25 mouse cellular contexts compared by ENCODE assay signal in genomic region chr6:134381462-134381861, GRCm38 (mm10). TPM values are rescaled to one million over a fixed set of nuclear protein-coding genes. Genes with fewer than 3 reads are reported as not detected.
A peak's percentile ranks its signal among the peaks of the same experiment; 100 is the strongest.
DNase-seq lines count a peak whose midpoint lies in the region; ATAC-seq lines count a peak whose summit lies in the region.
"Had no signal": no experiment of that assay in that cellular context is flagged by ENCODE, and none has a peak within 500 bp of the region (broad histone marks: within the 10 kb centered on the region; RNA-seq: fewer than 3 reads in every experiment).

No protein-coding gene starts in this region.

- H3K4me3 ChIP-seq in intestine, embryonic 14.5 days (ENCODE audit: low read depth, low read length): no peak overlapping the region
- no peak overlapping the region for H3K4me3 ChIP-seq in intestine, embryonic 16.5 days (ENCODE audit: low read length)
- H3K4me3 ChIP-seq: embryonic facial prominence, embryonic 13.5 days; embryonic facial prominence, embryonic 15.5 days; erythroblast, embryonic 14.5 days; forebrain, embryonic 13.5 days; forebrain, embryonic 15.5 days had no signal

- peak; percentile 23 for DNase-seq in adrenal gland, postnatal 10 days
- DNase-seq in adrenal gland, postnatal 36 days: no peak
- DNase-seq in intestine, embryonic 14.5 days (ENCODE audit: low spot score): peak; percentile 24
- peak; percentile 81 for DNase-seq in fat pad, adult 2 months (ENCODE audit: extremely low read depth, low read depth, low spot score)
- DNase-seq: adrenal gland, adult 8-10 months; B cell, adult 2 months; cerebellum, adult 11-12 months; cerebellum, adult 2 months; cerebellum, adult 9-10 months; cerebellum, postnatal 10 days; cerebellum, postnatal 25 days; forebrain, postnatal 0 days had no signal

- no peak overlapping the region for H3K27ac ChIP-seq in intestine, embryonic 14.5 days (ENCODE audit: low read depth)
- H3K27ac ChIP-seq in intestine, embryonic 16.5 days (ENCODE audit: low read length): no peak overlapping the region
- H3K27ac ChIP-seq: embryonic facial prominence, embryonic 13.5 days; embryonic facial prominence, embryonic 15.5 days; forebrain, embryonic 13.5 days; forebrain, embryonic 15.5 days had no signal

- H3K9me3 ChIP-seq in intestine, embryonic 14.5 days (ENCODE audit: control insufficient read depth, low read length): peaks cover 5% of the 10 kb centered on the region; the same call in 1 of the 2 replicates
- H3K9me3 ChIP-seq in intestine, embryonic 16.5 days (ENCODE audit: control insufficient read depth, low read length): no peaks in the 10 kb centered on the region
- H3K9me3 ChIP-seq: embryonic facial prominence, embryonic 13.5 days; embryonic facial prominence, embryonic 15.5 days; forebrain, embryonic 13.5 days; forebrain, embryonic 15.5 days; G1E had no signal

- no peaks in the 10 kb centered on the region for H3K27me3 ChIP-seq in intestine, embryonic 14.5 days (replicated peaks; ENCODE audit: control insufficient read depth, insufficient read depth, low read length)
- no peaks in the 10 kb centered on the region for H3K27me3 ChIP-seq in intestine, embryonic 16.5 days (replicated peaks; ENCODE audit: control insufficient read depth, insufficient read depth, low read length)
- H3K27me3 ChIP-seq: CH12.LX; embryonic facial prominence, embryonic 13.5 days; embryonic facial prominence, embryonic 15.5 days; forebrain, embryonic 13.5 days; forebrain, embryonic 15.5 days had no signal

- H3K9ac ChIP-seq in intestine, embryonic 14.5 days (ENCODE audit: low read length): no peak overlapping the region
- no peak overlapping the region for H3K9ac ChIP-seq in intestine, embryonic 16.5 days (ENCODE audit: low read depth, low read length)
- H3K9ac ChIP-seq: embryonic facial prominence, embryonic 13.5 days; embryonic facial prominence, embryonic 15.5 days; forebrain, embryonic 13.5 days; forebrain, embryonic 15.5 days; forebrain, postnatal 0 days had no signal

- 73% methylated on average over 6 of the region's 6 CpGs for WGBS in intestine, embryonic 14.5 days
- WGBS in intestine, embryonic 16.5 days: 79% methylated on average over 6 of the region's 6 CpGs

- no peak overlapping the region for H3K4me2 ChIP-seq in intestine, embryonic 14.5 days (ENCODE audit: low read length)
- H3K4me2 ChIP-seq in intestine, embryonic 16.5 days (ENCODE audit: low read depth, low read length): no peak overlapping the region
- H3K4me2 ChIP-seq: embryonic facial prominence, embryonic 13.5 days; embryonic facial prominence, embryonic 15.5 days; forebrain, embryonic 13.5 days; forebrain, embryonic 15.5 days had no signal

- no peak for ATAC-seq in intestine, embryonic 14.5 days (replicated peaks; ENCODE audit: low FRiP score, low TSS enrichment, low read depth)
- no peak for ATAC-seq in intestine, embryonic 16.5 days
- ATAC-seq: activated CD4-positive, CD25-positive, alpha-beta regulatory T cell, adult 4 months; CD4-positive, CD25-positive, alpha-beta regulatory T cell, adult 4 months; forebrain, embryonic 13.5 days; forebrain, embryonic 15.5 days; forebrain, postnatal 0 days; Patski had no signal

- no peaks in the 10 kb centered on the region for H3K36me3 ChIP-seq in intestine, embryonic 14.5 days (ENCODE audit: control insufficient read depth, insufficient read depth, low read length)
- H3K36me3 ChIP-seq in intestine, embryonic 16.5 days (ENCODE audit: control insufficient read depth, insufficient read depth, low read length): no peaks in the 10 kb centered on the region
- H3K36me3 ChIP-seq: embryonic facial prominence, embryonic 13.5 days; embryonic facial prominence, embryonic 15.5 days; forebrain, embryonic 15.5 days; G1E had no signal

- no peaks in the 10 kb centered on the region for H3K4me1 ChIP-seq in intestine, embryonic 14.5 days (replicated peaks; ENCODE audit: control insufficient read depth, insufficient read depth, low read length)
- no peaks in the 10 kb centered on the region for H3K4me1 ChIP-seq in intestine, embryonic 16.5 days (ENCODE audit: control insufficient read depth, insufficient read depth, low read length)
- H3K4me1 ChIP-seq: embryonic facial prominence, embryonic 15.5 days; forebrain, embryonic 15.5 days had no signal

RNA-seq across cellular contexts. Expression of gene Bcl2l14, which starts 14.7 kb away (rescaled TPM):
- not detected for total RNA-seq in adrenal gland, postnatal 10 days (2021)
- not detected for total RNA-seq in adrenal gland, postnatal 36 days (2021)
- polyA plus RNA-seq in intestine, embryonic 14.5 days (2014; fragmentation: Nextera tagmentation; extraction: Ambion mirVana): 2.9 and 3.1 TPM in 2 replicates
- 3.5 and 5.2 TPM in 2 replicates for polyA plus RNA-seq in intestine, embryonic 16.5 days (2015; fragmentation: Nextera tagmentation; extraction: Ambion mirVana)
- total RNA-seq: adrenal gland, adult 18-20 months; forebrain, postnatal 0 days had no signal
- polyA plus RNA-seq: cerebellum, adult 2 months; cortical plate, adult 2 months; erythroblast, embryonic 14.5 days; forebrain, embryonic 13.5 days; forebrain, embryonic 15.5 days; forebrain, postnatal 0 days; G1E; Patski had no signal

Comparison
In these comparisons a context has a peak if more than half of its experiments do, and no peak if none do; other contexts are left out.
1. DNase-seq: peak in adrenal gland, postnatal 10 days (single experiment), intestine, embryonic 14.5 days (single experiment) and fat pad, adult 2 months (single experiment); none in adrenal gland, postnatal 36 days (0 of 2).